Mouse (Mus musculus) MEL (cell line): Measurements from ENCODE around the gene Akr1c21. TPM values are rescaled to one million over a fixed set of nuclear protein-coding genes. Genes with fewer than 3 reads are reported as not detected.
A peak's percentile ranks its signal among the peaks of the same experiment; 100 is the strongest.

Source experiments
- DNase-seq: peaks from one replicate; pipeline ENCODE4 v3.0.0; 2011; ENCODE audit warnings: low read depth, low spot score
- H3K27ac ChIP-seq: 2 replicates; pipeline ENCODE4 v1.5.1; 2012; ENCODE audit warnings: low read depth, mild to moderate bottlenecking, control low read depth, low read length, moderate library complexity; ENCODE audit not compliant: control insufficient read depth
- H3K27me3 ChIP-seq, 2 experiments: fragments of 150-350 bp in 1 of 2; sonication (generic) in 1 of 2; 2 replicates each; pipeline ENCODE4 v1.6.1; 2012; ENCODE audit warnings: low read length in 2 of 2, mild to moderate bottlenecking in 2 of 2, improper control_type of control experiment in 1 of 2, moderate library complexity in 1 of 2; ENCODE audit not compliant: insufficient read depth in 2 of 2, control insufficient read depth in 1 of 2
- H3K36me3 ChIP-seq, 2 experiments: 2 replicates each; pipeline ENCODE4 v1.6.1; 2012 to 2014; ENCODE audit warnings: low read length in 2 of 2, improper control_type of control experiment in 1 of 2, inconsistent platforms in 1 of 2, mild to moderate bottlenecking in 1 of 2; ENCODE audit not compliant: insufficient read depth in 2 of 2, control insufficient read depth in 1 of 2
- H3K4me1 ChIP-seq, 2 experiments: fragments of 150-350 bp in 1 of 2; sonication (generic) in 1 of 2; 2 replicates each; pipeline ENCODE4 v1.6.1; 2012; ENCODE audit warnings: low read length in 2 of 2, improper control_type of control experiment in 1 of 2, mild to moderate bottlenecking in 1 of 2; ENCODE audit not compliant: insufficient read depth in 2 of 2, control insufficient read depth in 1 of 2
- H3K4me3 ChIP-seq, 2 experiments: fragments of 150-350 bp in 1 of 2; sonication (generic) in 1 of 2; 2 replicates each; pipeline ENCODE4 v1.5.1; 2012; ENCODE audit warnings: low read depth in 2 of 2, low read length in 2 of 2, mild to moderate bottlenecking in 2 of 2, moderate library complexity in 2 of 2, control low read depth in 1 of 2, improper control_type of control experiment in 1 of 2; ENCODE audit not compliant: control insufficient read depth in 1 of 2, insufficient read depth in 1 of 2
- H3K79me2 ChIP-seq: 2 replicates; pipeline ENCODE4 v1.6.1; 2012; ENCODE audit warnings: mild to moderate bottlenecking, low read length, moderate library complexity; ENCODE audit not compliant: control insufficient read depth, poor library complexity, insufficient read depth
- H3K9ac ChIP-seq: 2 replicates; pipeline ENCODE4 v1.6.1; 2012; ENCODE audit warnings: low read depth, mild to moderate bottlenecking, control low read depth, low read length, moderate library complexity; ENCODE audit not compliant: control insufficient read depth, poor library complexity, severe bottlenecking
- H3K9me3 ChIP-seq: fragments of 150-350 bp; sonication (generic); replicated peaks from 2 replicates; pipeline ENCODE4 v1.6.1; 2012; ENCODE audit warnings: mild to moderate bottlenecking, low read length, improper control_type of control experiment, moderate library complexity; ENCODE audit not compliant: insufficient read depth
- BHLHE40 ChIP-seq: IDR thresholded peaks from 2 replicates; pipeline ENCODE4 v1.6.1; 2012; ENCODE audit warnings: low read depth, mild to moderate bottlenecking, inconsistent platforms, low read length, improper control_type of control experiment, borderline replicate concordance
- CHD2 ChIP-seq: IDR thresholded peaks from 2 replicates; pipeline ENCODE4 v1.6.1; 2011; ENCODE audit warnings: low read length, improper control_type of control experiment
- ELF1 ChIP-seq: IDR thresholded peaks from 2 replicates; pipeline ENCODE4 v1.6.1; 2014; ENCODE audit warnings: low read depth, mild to moderate bottlenecking, inconsistent platforms, low read length, improper control_type of control experiment, moderate library complexity
- EP300 ChIP-seq, 2 experiments: IDR thresholded peaks; 2 replicates each; pipeline ENCODE4 v1.6.1; 2011; ENCODE audit warnings: improper control_type of control experiment in 2 of 2, low read length in 2 of 2, low read depth in 1 of 2, mild to moderate bottlenecking in 1 of 2
- ETS1 ChIP-seq: IDR thresholded peaks from 2 replicates; pipeline ENCODE4 v1.6.1; 2012; ENCODE audit warnings: low read depth, mild to moderate bottlenecking, inconsistent platforms, low read length, improper control_type of control experiment, moderate library complexity
- GATA1 ChIP-seq: IDR thresholded peaks from 2 replicates; pipeline ENCODE4 v1.6.1; 2011; ENCODE audit warnings: low read depth, low read length, improper control_type of control experiment
- HCFC1 ChIP-seq: IDR thresholded peaks from 2 replicates; pipeline ENCODE4 v1.6.1; 2012; ENCODE audit warnings: low read depth, mild to moderate bottlenecking, inconsistent platforms, low read length, improper control_type of control experiment, moderate library complexity
- MAFK ChIP-seq: IDR thresholded peaks from 2 replicates; pipeline ENCODE4 v1.6.1; 2011; ENCODE audit warnings: low read depth, mild to moderate bottlenecking, low read length, improper control_type of control experiment, borderline replicate concordance
- MAZ ChIP-seq: IDR thresholded peaks from 2 replicates; pipeline ENCODE4 v1.6.1; 2012; ENCODE audit warnings: low read depth, mild to moderate bottlenecking, inconsistent platforms, low read length, improper control_type of control experiment
- MYC ChIP-seq: IDR thresholded peaks from 2 replicates; pipeline ENCODE4 v1.6.1; 2011; ENCODE audit warnings: low read depth, mild to moderate bottlenecking, low read length, improper control_type of control experiment, moderate library complexity
- NELFE ChIP-seq: IDR thresholded peaks from 2 replicates; pipeline ENCODE4 v1.6.1; 2011; ENCODE audit warnings: low read depth, low read length, improper control_type of control experiment
- NRF1 ChIP-seq: IDR thresholded peaks from 2 replicates; pipeline ENCODE4 v1.6.1; 2014; ENCODE audit warnings: low read depth, mild to moderate bottlenecking, inconsistent platforms, low read length, improper control_type of control experiment, moderate library complexity; ENCODE audit not compliant: poor library complexity, insufficient read depth, severe bottlenecking
- POLR2A ChIP-seq, 2 experiments: IDR thresholded peaks; 2 replicates each; pipeline ENCODE4 v1.6.1; 2011 to 2012; ENCODE audit warnings: low read length in 2 of 2, mild to moderate bottlenecking in 2 of 2, control low read depth in 1 of 2, improper control_type of control experiment in 1 of 2, low read depth in 1 of 2, moderate library complexity in 1 of 2; ENCODE audit not compliant: control insufficient read depth in 1 of 2, insufficient read depth in 1 of 2, poor library complexity in 1 of 2
- RCOR1 ChIP-seq: IDR thresholded peaks from 2 replicates; pipeline ENCODE4 v1.6.1; 2012; ENCODE audit warnings: low read depth, mild to moderate bottlenecking, inconsistent platforms, low read length, improper control_type of control experiment
- SIN3A ChIP-seq: IDR thresholded peaks from 2 replicates; pipeline ENCODE4 v1.6.1; 2012; ENCODE audit warnings: low read length, improper control_type of control experiment, inconsistent platforms
- SMC3 ChIP-seq: IDR thresholded peaks from 2 replicates; pipeline ENCODE4 v1.6.1; 2011; ENCODE audit warnings: low read depth, low read length, improper control_type of control experiment
- TBP ChIP-seq: IDR thresholded peaks from 2 replicates; pipeline ENCODE4 v1.8.0; 2011; ENCODE audit warnings: low read depth, low read length, improper control_type of control experiment
- TCF12 ChIP-seq: IDR thresholded peaks from 2 replicates; pipeline ENCODE4 v1.6.1; 2014; ENCODE audit warnings: low read depth, mild to moderate bottlenecking, inconsistent platforms, low read length, improper control_type of control experiment, moderate library complexity
- ZKSCAN1 ChIP-seq: IDR thresholded peaks from 2 replicates; pipeline ENCODE4 v1.6.1; 2012; ENCODE audit warnings: low read depth, mild to moderate bottlenecking, inconsistent platforms, low read length, improper control_type of control experiment, moderate library complexity
- polyA plus RNA-seq, 2 experiments: library from polyadenylated mRNA; stranded (reverse) in 1 of 2; unstranded in 1 of 2; fragments of >175 nt in 1 of 2; fragments of >200 nt in 1 of 2; gene quantifications; 2 replicates each; pipeline versions ENCODE4 v1.2.1 to v1.2.4; 2012; ENCODE audit warnings: low replicate concordance in 2 of 2, low read depth in 1 of 2; ENCODE audit not compliant: insufficient read length in 2 of 2, insufficient read depth in 1 of 2, missing spikeins in 1 of 2
- total RNA-seq: library from RNA; depleted of rRNA; stranded (reverse); fragments of 300-350 nt; gene quantifications from 2 replicates; pipeline ENCODE4 v1.2.3, GENCODE M21; 2012

The Akr1c21 gene
- total and polyA plus RNA-seq, 3 experiments = 0.18 to 0.39 TPM; not detected in 1

DNA sequence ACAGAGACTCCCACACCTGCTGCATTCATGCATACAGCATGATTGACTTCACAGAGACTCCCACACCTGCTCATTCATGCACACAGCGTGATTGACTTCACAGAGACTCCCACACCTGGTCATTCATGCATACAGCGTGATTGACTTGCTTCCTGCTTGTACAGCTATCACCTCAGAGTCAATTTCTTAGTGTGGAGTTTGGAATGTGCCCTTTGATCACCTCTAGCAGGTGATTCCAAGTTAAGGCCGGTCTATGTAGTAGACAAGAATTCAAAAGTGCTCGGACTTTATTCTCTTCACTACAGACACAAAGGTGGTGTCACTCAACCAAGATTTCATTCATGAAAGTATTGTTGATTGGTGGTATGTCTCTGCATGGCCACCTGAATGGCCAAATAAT lies 32.9 kb downstream of the Akr1c21 start:
- no peak overlapping the region for H3K4me3 ChIP-seq
- no peak for DNase-seq
- H3K27me3 ChIP-seq = no peaks in the 10 kb centered on the region
- no peak overlapping the region for H3K9ac ChIP-seq
- H3K9me3 ChIP-seq = no peaks in the 10 kb centered on the region
- H3K4me1 ChIP-seq = peaks cover 0 to 4% of the 10 kb centered on the region in 2 experiments; a peak in 1 of 4 replicates
- no peak overlapping the region for H3K27ac ChIP-seq
- no peaks in the 10 kb centered on the region for H3K79me2 ChIP-seq
- H3K36me3 ChIP-seq = peaks cover 0 to 2% of the 10 kb centered on the region in 2 experiments; a peak in 1 of 4 replicates
- TF ChIP-seq EP300 (IDR thresholded peaks at IDR 0.05; ENCODE audit: low read depth in 1 of 2, low read length in 2 of 2) = no peak
- no peak for TF ChIP-seq SIN3A
- no peak for TF ChIP-seq MAZ
- TF ChIP-seq ETS1 = no peak
- no peak for TF ChIP-seq NRF1
- no peak for TF ChIP-seq MAFK
- no peak for TF ChIP-seq TCF12

DNA sequence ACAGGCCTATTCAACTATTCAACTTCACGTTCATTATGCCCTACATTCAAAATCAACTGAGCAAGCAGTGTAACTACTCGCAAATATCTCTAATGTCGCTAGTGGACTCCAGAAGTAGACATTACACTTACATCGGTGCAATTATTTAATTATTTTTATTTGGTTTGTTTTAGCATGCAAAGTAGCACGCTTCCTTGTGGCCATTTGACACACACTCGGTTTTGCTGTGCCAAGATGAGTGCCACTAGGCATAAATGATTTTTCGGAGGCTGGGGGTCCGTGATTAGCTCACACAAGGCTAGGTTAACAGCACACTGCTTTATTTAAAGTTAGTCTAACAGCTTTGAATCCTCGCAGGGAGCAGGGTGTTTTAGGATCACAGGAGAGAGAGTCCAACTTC lies 34.7 kb downstream of the Akr1c21 start:
- H3K4me3 ChIP-seq = peak overlapping the region; percentile 84 to 89
- H3K9me3 ChIP-seq = no peaks in the 10 kb centered on the region
- H3K27me3 ChIP-seq = no peaks in the 10 kb centered on the region
- 0 out of 2 replicates have a peak, but pooled peaks have one; percentile 10 for TF ChIP-seq HCFC1
- no peak for TF ChIP-seq BHLHE40
- H3K27ac ChIP-seq = 0 out of 2 replicates have a peak overlapping the region, but pooled peaks have one; percentile 22
- H3K36me3 ChIP-seq = peaks cover 0 to 2% of the 10 kb centered on the region in 2 experiments; a peak in 1 of 4 replicates
- peak; percentile 58 for DNase-seq
- H3K4me1 ChIP-seq = peaks cover 0 to 4% of the 10 kb centered on the region in 2 experiments; a peak in 1 of 4 replicates
- H3K9ac ChIP-seq = peak overlapping the region; percentile 76
- no peaks in the 10 kb centered on the region for H3K79me2 ChIP-seq

GRCm38 (mm10) chr13:4608961-4609409 lies 35.1 kb downstream of the Akr1c21 start, which contains the start of gene Akr1e1:
Gene Akr1e1 (minus strand): TSS chr13:4609174.
- peak within 1 kb of the TSS; percentile 84 to 89 for H3K4me3 ChIP-seq

More at GRCm38 (mm10) chr13:4608961-4609409, 35.1 kb downstream of the Akr1c21 start, which contains the start of gene Akr1e1:
- 0 out of 2 replicates have a peak within 1 kb of the TSS, but pooled peaks have one; percentile 22 for H3K27ac ChIP-seq
- TF ChIP-seq SMC3 (0 out of 2 replicates have a peak, but pooled peaks have one; percentile 1), RCOR1 (no peak), ELF1 (peak; percentile 65), SIN3A (peak; percentile 33; the same call in 1 of the 2 replicates), ZKSCAN1 (no peak), NELFE (peak; percentile 48; the same call in 1 of the 2 replicates), TBP (peak; percentile 55), GATA1 (peak; percentile 79), CHD2 (peak; percentile 66), MYC (no peak), POLR2A (IDR thresholded peaks at IDR 0.05; ENCODE audit: control insufficient read depth in 1 of 2, insufficient read depth in 1 of 2, low read depth in 1 of 2, low read length in 2 of 2, poor library complexity in 1 of 2) (peak; percentile 39 to 80; a peak in 2 of 4 replicates), HCFC1 (0 out of 2 replicates have a peak, but pooled peaks have one; percentile 59)
- TF ChIP-seq, all 39 proteins: peak for 9
- Histone ChIP-seq H3K27me3 (no peaks in the 10 kb centered on the region), H3K9me3 (no peaks in the 10 kb centered on the region), H3K4me1 (peaks cover 0 to 4% of the 10 kb centered on the region in 2 experiments; a peak in 1 of 4 replicates), H3K9ac (peak within 1 kb of the TSS; percentile 76), H3K36me3 (peaks cover 0 to 2% of the 10 kb centered on the region in 2 experiments; a peak in 1 of 4 replicates), H3K79me2 (no peaks in the 10 kb centered on the region)
- peak; percentile 97 for DNase-seq
